Mouse (Mus musculus): ENCODE measurements at regions not wholly inside any gene's neighbourhood (a gene's known extent, or its start where the extent isn't known, plus 50 kb on each side); places are given as distances from the start of the nearest gene placed in this dataset.

DNA sequence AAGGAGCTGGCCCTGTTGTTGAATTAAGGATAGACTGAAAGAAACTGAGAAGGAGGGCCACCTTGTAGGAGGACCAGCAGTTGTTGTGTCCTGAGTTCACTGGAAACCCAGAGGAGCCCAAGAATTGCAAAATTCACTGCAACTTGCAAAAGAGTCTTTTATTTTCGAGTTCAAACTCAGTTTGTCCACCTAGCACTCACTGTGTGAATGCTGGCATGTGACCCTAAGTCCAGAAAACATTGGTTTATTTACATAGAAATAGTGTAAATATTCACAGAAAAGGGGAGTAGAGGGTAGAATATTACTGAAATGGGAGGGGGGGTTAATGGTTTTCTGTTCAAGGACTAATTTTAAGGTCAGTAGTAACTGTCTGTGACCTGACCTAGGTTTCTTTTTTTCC is 394.7 kb downstream of the 4933405O20Rik start:
- TF ChIP-seq CTCF (IDR thresholded peaks at IDR 0.05; ENCODE audit: low read depth, low read length) (no peak), EP300 (IDR thresholded peaks at IDR 0.05; ENCODE audit: insufficient read depth, low read depth, low read length) (no peak), POLR2A (IDR thresholded peaks at IDR 0.05; ENCODE audit: insufficient read depth, low read length) (no peak)

DNA sequence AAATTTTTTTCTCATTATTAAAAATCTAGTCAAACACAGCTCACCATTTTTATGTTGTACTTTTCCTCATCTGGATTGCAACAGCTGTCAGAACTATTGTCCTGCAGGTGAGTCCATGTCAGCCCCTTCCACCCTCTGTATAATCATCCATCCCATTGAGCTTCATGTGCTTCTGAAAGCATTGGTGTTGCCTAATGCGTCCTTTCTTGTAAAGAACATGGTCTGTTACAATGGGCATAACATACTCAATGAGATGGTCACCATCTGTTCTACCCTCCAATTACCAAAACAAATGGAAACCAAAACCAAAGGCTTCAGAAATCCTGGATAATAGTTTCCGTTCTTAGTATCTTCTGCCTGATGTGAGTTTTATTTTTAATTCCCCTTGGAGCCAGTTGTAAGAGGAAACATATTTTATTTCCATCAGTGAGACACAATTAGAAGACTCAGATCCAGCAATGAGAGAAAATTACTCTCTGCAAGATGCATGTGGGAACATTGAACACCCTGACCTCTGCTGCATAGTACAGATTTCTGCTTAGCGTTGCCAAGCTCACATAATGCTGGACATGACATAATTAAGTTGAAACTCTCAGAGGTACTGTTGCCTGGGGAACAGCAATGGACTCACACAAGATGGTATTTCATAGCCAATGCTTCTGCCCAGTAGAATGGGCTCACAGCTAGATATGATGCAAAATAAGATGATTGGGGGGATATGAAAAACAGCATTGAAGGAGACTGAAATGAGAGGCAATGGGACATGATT is 443.1 kb downstream of the 4933405O20Rik start:
- H3K4me1 ChIP-seq (ENCODE audit: control insufficient read depth, insufficient read depth, low read length), result no peaks in the 10 kb centered on the region
- H3K9ac ChIP-seq (ENCODE audit: low read depth, poor library complexity, severe bottlenecking), result no peak overlapping the region
- H3K27me3 ChIP-seq (ENCODE audit: control insufficient read depth, insufficient read depth, low read length, poor library complexity, severe bottlenecking), result no peaks in the 10 kb centered on the region
- no peaks in the 10 kb centered on the region for H3K9me3 ChIP-seq (replicated peaks; ENCODE audit: control insufficient read depth, insufficient read depth, low read length, poor library complexity, severe bottlenecking)
- H3K4me3 ChIP-seq (ENCODE audit: low read depth, low read length), result no peak overlapping the region
- H3K36me3 ChIP-seq (ENCODE audit: control insufficient read depth, insufficient read depth, low read length, poor library complexity, severe bottlenecking), result no peaks in the 10 kb centered on the region
- TF ChIP-seq POLR2A (IDR thresholded peaks at IDR 0.05; ENCODE audit: insufficient read depth, low read length), result no peak
- TF ChIP-seq CTCF (IDR thresholded peaks at IDR 0.05; ENCODE audit: low read depth, low read length), result no peak
- TF ChIP-seq EP300 (IDR thresholded peaks at IDR 0.05; ENCODE audit: insufficient read depth, low read depth, low read length), result no peak
- H3K27ac ChIP-seq (ENCODE audit: insufficient read depth, low read length), result no peak overlapping the region

More for the DNA sequence above, 394.7 kb downstream of the 4933405O20Rik start:
- H3K9me3 ChIP-seq (replicated peaks; ENCODE audit: control insufficient read depth, insufficient read depth, low read length, poor library complexity, severe bottlenecking), result no peaks in the 10 kb centered on the region
- H3K36me3 ChIP-seq (ENCODE audit: control insufficient read depth, insufficient read depth, low read length, poor library complexity, severe bottlenecking), result no peaks in the 10 kb centered on the region
- no peaks in the 10 kb centered on the region for H3K27me3 ChIP-seq (ENCODE audit: control insufficient read depth, insufficient read depth, low read length, poor library complexity, severe bottlenecking)
- H3K4me3 ChIP-seq (ENCODE audit: low read depth, low read length), result no peak overlapping the region
- H3K27ac ChIP-seq (ENCODE audit: insufficient read depth, low read length), result no peak overlapping the region
- H3K4me1 ChIP-seq (ENCODE audit: control insufficient read depth, insufficient read depth, low read length), result no peaks in the 10 kb centered on the region
- H3K9ac ChIP-seq (ENCODE audit: low read depth, poor library complexity, severe bottlenecking), result no peak overlapping the region

DNA sequence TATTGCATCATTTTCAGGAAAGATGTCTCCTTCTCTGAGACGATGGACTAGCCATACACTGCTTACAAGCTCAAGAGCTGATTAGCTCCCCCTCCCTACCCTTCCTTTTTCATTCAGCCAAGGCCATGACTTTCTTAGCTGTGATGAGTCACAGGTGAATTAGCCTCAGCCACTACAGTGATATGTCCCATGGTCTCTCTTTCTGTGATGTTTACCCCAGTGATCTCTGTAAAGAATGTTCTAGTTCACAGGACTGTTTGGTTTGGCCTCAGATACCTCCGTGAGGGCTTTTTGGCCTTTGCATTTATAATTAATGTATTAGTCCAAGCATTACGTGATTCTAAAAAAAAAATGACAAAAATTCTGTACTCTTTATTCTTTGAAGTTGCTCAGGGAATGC is 452.5 kb downstream of the 4933405O20Rik start:
- Histone ChIP-seq H3K36me3 (ENCODE audit: control insufficient read depth, insufficient read depth, low read length, poor library complexity, severe bottlenecking) (no peaks in the 10 kb centered on the region), H3K9me3 (replicated peaks; ENCODE audit: control insufficient read depth, insufficient read depth, low read length, poor library complexity, severe bottlenecking) (no peaks in the 10 kb centered on the region; the same call in 1 of the 2 replicates), H3K4me3 (ENCODE audit: low read depth, low read length) (no peak overlapping the region), H3K9ac (ENCODE audit: low read depth, poor library complexity, severe bottlenecking) (no peak overlapping the region), H3K4me1 (ENCODE audit: control insufficient read depth, insufficient read depth, low read length) (no peaks in the 10 kb centered on the region), H3K27ac (ENCODE audit: insufficient read depth, low read length) (no peak overlapping the region), H3K27me3 (ENCODE audit: control insufficient read depth, insufficient read depth, low read length, poor library complexity, severe bottlenecking) (no peaks in the 10 kb centered on the region)
- TF ChIP-seq POLR2A (IDR thresholded peaks at IDR 0.05; ENCODE audit: insufficient read depth, low read length) (no peak), EP300 (IDR thresholded peaks at IDR 0.05; ENCODE audit: insufficient read depth, low read depth, low read length) (no peak), CTCF (IDR thresholded peaks at IDR 0.05; ENCODE audit: low read depth, low read length) (no peak)

DNA sequence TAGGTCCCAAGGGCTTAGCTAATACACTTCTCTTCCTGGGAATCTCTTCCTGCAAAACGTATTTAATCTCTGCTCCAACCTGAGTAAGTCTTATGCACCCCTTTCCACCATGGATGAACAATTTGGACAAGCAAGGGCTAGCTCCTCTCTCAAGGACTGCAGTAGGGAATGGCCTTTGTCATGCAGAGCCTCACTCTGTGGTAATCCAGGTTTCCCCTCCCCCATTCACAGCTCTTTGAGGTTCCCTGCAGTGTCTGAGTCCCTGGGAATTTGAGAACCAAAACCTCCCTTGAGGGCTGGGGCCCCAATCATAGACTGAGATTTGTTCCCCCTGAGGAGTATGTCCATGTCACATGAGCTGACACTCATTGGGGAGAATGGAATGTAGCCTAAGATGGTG is 442.5 kb upstream of the Ano5 start:
- Histone ChIP-seq H3K27me3 (ENCODE audit: control insufficient read depth, insufficient read depth, low read length, poor library complexity, severe bottlenecking) (no peaks in the 10 kb centered on the region), H3K36me3 (ENCODE audit: control insufficient read depth, insufficient read depth, low read length, poor library complexity, severe bottlenecking) (no peaks in the 10 kb centered on the region), H3K4me1 (ENCODE audit: control insufficient read depth, insufficient read depth, low read length) (no peaks in the 10 kb centered on the region), H3K27ac (ENCODE audit: insufficient read depth, low read length) (no peak overlapping the region), H3K4me3 (ENCODE audit: low read depth, low read length) (no peak overlapping the region), H3K9me3 (replicated peaks; ENCODE audit: control insufficient read depth, insufficient read depth, low read length, poor library complexity, severe bottlenecking) (no peaks in the 10 kb centered on the region), H3K9ac (ENCODE audit: low read depth, poor library complexity, severe bottlenecking) (no peak overlapping the region)
- TF ChIP-seq EP300 (IDR thresholded peaks at IDR 0.05; ENCODE audit: insufficient read depth, low read depth, low read length), result peak; percentile 68
- no peak for TF ChIP-seq CTCF (IDR thresholded peaks at IDR 0.05; ENCODE audit: low read depth, low read length)
- no peak for TF ChIP-seq POLR2A (IDR thresholded peaks at IDR 0.05; ENCODE audit: insufficient read depth, low read length)

DNA sequence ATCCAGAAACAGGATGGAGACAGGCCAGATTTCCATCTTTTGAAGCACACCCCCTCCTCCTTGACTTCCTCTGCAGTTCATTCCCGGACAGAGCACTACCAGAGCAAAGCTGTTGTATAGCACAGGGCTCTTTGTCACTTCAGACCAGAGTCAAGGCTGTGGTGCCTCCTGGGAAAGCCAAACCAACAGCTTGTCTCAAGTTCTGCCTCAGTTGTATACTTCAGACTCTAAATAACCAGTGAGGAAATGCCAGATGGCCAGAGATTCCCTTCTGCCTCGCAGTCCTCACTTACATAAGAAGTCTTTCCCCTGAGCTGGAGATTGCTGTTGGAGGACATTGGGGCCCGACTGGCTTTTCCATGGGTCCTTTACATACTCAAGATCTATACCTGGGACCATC is 417.1 kb upstream of the Ano5 start:
- Histone ChIP-seq H3K27ac (ENCODE audit: insufficient read depth, low read length) (no peak overlapping the region), H3K36me3 (ENCODE audit: control insufficient read depth, insufficient read depth, low read length, poor library complexity, severe bottlenecking) (no peaks in the 10 kb centered on the region)
- no peak for TF ChIP-seq POLR2A (IDR thresholded peaks at IDR 0.05; ENCODE audit: insufficient read depth, low read length)
- no peak for TF ChIP-seq CTCF (IDR thresholded peaks at IDR 0.05; ENCODE audit: low read depth, low read length)
- no peak for TF ChIP-seq EP300 (IDR thresholded peaks at IDR 0.05; ENCODE audit: insufficient read depth, low read depth, low read length)

DNA sequence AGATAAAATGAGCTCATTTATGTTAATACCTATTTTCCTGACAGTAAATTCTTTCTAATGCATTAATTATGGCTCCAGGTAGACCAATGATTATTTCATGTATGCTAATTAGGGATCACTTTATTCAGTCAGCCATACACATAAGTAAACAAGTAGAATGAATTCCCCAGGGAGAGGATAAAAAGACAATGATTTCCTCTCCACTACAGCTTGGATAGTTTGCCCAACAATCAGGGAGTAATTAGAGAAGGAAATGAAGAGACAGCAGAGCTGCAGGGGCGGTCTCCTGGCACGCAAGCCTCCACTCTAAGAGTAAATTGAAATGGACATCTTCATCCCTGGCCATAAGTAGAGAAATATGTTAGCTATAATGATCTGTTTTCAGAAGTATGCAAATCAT is 409.7 kb upstream of the Ano5 start:
- Histone ChIP-seq H3K36me3 (ENCODE audit: control insufficient read depth, insufficient read depth, low read length, poor library complexity, severe bottlenecking) (no peaks in the 10 kb centered on the region), H3K9me3 (replicated peaks; ENCODE audit: control insufficient read depth, insufficient read depth, low read length, poor library complexity, severe bottlenecking) (no peaks in the 10 kb centered on the region), H3K27ac (ENCODE audit: insufficient read depth, low read length) (no peak overlapping the region), H3K27me3 (ENCODE audit: control insufficient read depth, insufficient read depth, low read length, poor library complexity, severe bottlenecking) (no peaks in the 10 kb centered on the region), H3K4me3 (ENCODE audit: low read depth, low read length) (no peak overlapping the region), H3K4me1 (ENCODE audit: control insufficient read depth, insufficient read depth, low read length) (no peaks in the 10 kb centered on the region), H3K9ac (ENCODE audit: low read depth, poor library complexity, severe bottlenecking) (no peak overlapping the region)
- TF ChIP-seq POLR2A (IDR thresholded peaks at IDR 0.05; ENCODE audit: insufficient read depth, low read length) (no peak), CTCF (IDR thresholded peaks at IDR 0.05; ENCODE audit: low read depth, low read length) (no peak), EP300 (IDR thresholded peaks at IDR 0.05; ENCODE audit: insufficient read depth, low read depth, low read length) (no peak)

More for the DNA sequence above, 417.1 kb upstream of the Ano5 start:
- no peaks in the 10 kb centered on the region for H3K9me3 ChIP-seq (replicated peaks; ENCODE audit: control insufficient read depth, insufficient read depth, low read length, poor library complexity, severe bottlenecking)
- no peaks in the 10 kb centered on the region for H3K27me3 ChIP-seq (ENCODE audit: control insufficient read depth, insufficient read depth, low read length, poor library complexity, severe bottlenecking)
- no peak overlapping the region for H3K9ac ChIP-seq (ENCODE audit: low read depth, poor library complexity, severe bottlenecking)
- no peaks in the 10 kb centered on the region for H3K4me1 ChIP-seq (ENCODE audit: control insufficient read depth, insufficient read depth, low read length)
- no peak overlapping the region for H3K4me3 ChIP-seq (ENCODE audit: low read depth, low read length)
